Mouse (Mus musculus) MEL (cell line): ENCODE data around the gene Dlg1.

ENCODE experiments used
- CHD2 ChIP-seq: IDR thresholded peaks from 2 replicates; pipeline ENCODE4 v1.6.1; 2011; ENCODE audit warnings: low read length, improper control_type of control experiment
- CTCF ChIP-seq, 3 experiments: IDR thresholded peaks in 2 of 3; conservative IDR thresholded peaks in 1 of 3; 2 replicates each; pipeline ENCODE4 v1.5.1; 2011 to 2012; ENCODE audit warnings: low read length in 3 of 3, low read depth in 2 of 3, mild to moderate bottlenecking in 2 of 3, improper control_type of control experiment in 1 of 3, inconsistent platforms in 1 of 3, mixed read lengths in 1 of 3, moderate library complexity in 1 of 3; ENCODE audit not compliant: control insufficient read depth in 1 of 3, insufficient read depth in 1 of 3, poor library complexity in 1 of 3, severe bottlenecking in 1 of 3
- GATA1 ChIP-seq: IDR thresholded peaks from 2 replicates; pipeline ENCODE4 v1.6.1; 2011; ENCODE audit warnings: low read depth, low read length, improper control_type of control experiment
- MAFK ChIP-seq: IDR thresholded peaks from 2 replicates; pipeline ENCODE4 v1.6.1; 2011; ENCODE audit warnings: low read depth, mild to moderate bottlenecking, low read length, improper control_type of control experiment, borderline replicate concordance
- NRF1 ChIP-seq: IDR thresholded peaks from 2 replicates; pipeline ENCODE4 v1.6.1; 2014; ENCODE audit warnings: low read depth, mild to moderate bottlenecking, inconsistent platforms, low read length, improper control_type of control experiment, moderate library complexity; ENCODE audit not compliant: poor library complexity, insufficient read depth, severe bottlenecking
- POLR2A ChIP-seq, 2 experiments: IDR thresholded peaks; 2 replicates each; pipeline ENCODE4 v1.6.1; 2011 to 2012; ENCODE audit warnings: low read length in 2 of 2, mild to moderate bottlenecking in 2 of 2, control low read depth in 1 of 2, improper control_type of control experiment in 1 of 2, low read depth in 1 of 2, moderate library complexity in 1 of 2; ENCODE audit not compliant: control insufficient read depth in 1 of 2, insufficient read depth in 1 of 2, poor library complexity in 1 of 2
- POLR2AphosphoS2 ChIP-seq: IDR thresholded peaks from 2 replicates; pipeline ENCODE4 v1.6.1; 2011; ENCODE audit warnings: low read length, improper control_type of control experiment
- UBTF ChIP-seq: IDR thresholded peaks from 2 replicates; pipeline ENCODE4 v1.6.1; 2012; ENCODE audit warnings: low read depth, mild to moderate bottlenecking, inconsistent platforms, low read length, improper control_type of control experiment, moderate library complexity, borderline replicate concordance; ENCODE audit not compliant: insufficient read depth
- ZC3H11A ChIP-seq: IDR thresholded peaks from 2 replicates; pipeline ENCODE4 v1.6.1; 2012; ENCODE audit warnings: low read depth, mild to moderate bottlenecking, inconsistent platforms, low read length, improper control_type of control experiment
- ZMIZ1 ChIP-seq: IDR thresholded peaks from 2 replicates; pipeline ENCODE4 v1.6.1; 2012; ENCODE audit warnings: low read depth, mild to moderate bottlenecking, inconsistent platforms, low read length, improper control_type of control experiment, moderate library complexity
- ZNF384 ChIP-seq: IDR thresholded peaks from 2 replicates; pipeline ENCODE4 v1.6.1; 2012; ENCODE audit warnings: low read depth, mild to moderate bottlenecking, inconsistent platforms, low read length, improper control_type of control experiment

GRCm38 (mm10) chr16:31639946-31640345 is 23.3 kb upstream of the Dlg1 start:
- no peak for TF ChIP-seq POLR2AphosphoS2
- no peak for TF ChIP-seq CTCF (IDR thresholded peaks at IDR 0.05 in 2 of 3, conservative IDR thresholded peaks at IDR 0.05 in 1 of 3; ENCODE audit: control insufficient read depth in 1 of 3, insufficient read depth in 1 of 3, low read depth in 2 of 3, low read length in 3 of 3, poor library complexity in 1 of 3, severe bottlenecking in 1 of 3)
- TF ChIP-seq ZC3H11A, result no peak
- TF ChIP-seq CHD2, result no peak
- TF ChIP-seq POLR2A (IDR thresholded peaks at IDR 0.05; ENCODE audit: control insufficient read depth in 1 of 2, insufficient read depth in 1 of 2, low read depth in 1 of 2, low read length in 2 of 2, poor library complexity in 1 of 2), result no peak
- TF ChIP-seq GATA1, result no peak
- TF ChIP-seq UBTF, result no peak
- TF ChIP-seq ZMIZ1, result no peak
- no peak for TF ChIP-seq MAFK
- TF ChIP-seq NRF1, result no peak
- no peak for TF ChIP-seq ZNF384
